Mouse (Mus musculus): Measurements from ENCODE around the gene Ano10. TPM values are rescaled to one million over a fixed set of nuclear protein-coding genes. Genes with fewer than 3 reads are reported as not detected.
"Not testable (repeated sequence)": the region's sequence is repeated elsewhere in the genome, so short reads cannot be mapped to it uniquely, and the experiment has no call there.

Ano10 gene
- polyA plus RNA-seq, 1 experiment: 3.2 TPM

- H3K27me3 ChIP-seq (replicated peaks): peaks cover 14% of the 10 kb centered on the region
- H3K4me1 ChIP-seq: peaks cover 14% of the 10 kb centered on the region
- TF ChIP-seq GATA1 (IDR thresholded peaks at IDR 0.05; ENCODE audit: borderline replicate concordance, low read length) (no peak), FLI1 (IDR thresholded peaks at IDR 0.05; ENCODE audit: low read length) (no peak)
Observed at GRCm38 (mm10) chr9:122315501-122315900, 21.3 kb upstream of the Ano10 start.

GRCm38 (mm10) chr9:122314942-122315341, 20.7 kb upstream of the Ano10 start:
- no peak for TF ChIP-seq GATA1 (IDR thresholded peaks at IDR 0.05; ENCODE audit: borderline replicate concordance, low read length)
- no peak for TF ChIP-seq FLI1 (IDR thresholded peaks at IDR 0.05; ENCODE audit: low read length)
- Histone ChIP-seq H3K4me1 (peaks cover 18% of the 10 kb centered on the region), H3K9me3 (peaks cover 9% of the 10 kb centered on the region; the same call in 1 of the 2 replicates), H3K27me3 (replicated peaks) (peaks cover 14% of the 10 kb centered on the region), H3K4me3 (replicated peaks) (no peak overlapping the region), H3K36me3 (replicated peaks; ENCODE audit: low read length) (no peaks in the 10 kb centered on the region)

More at GRCm38 (mm10) chr9:122315501-122315900, 21.3 kb upstream of the Ano10 start:
- Histone ChIP-seq H3K4me3 (replicated peaks) (no peak overlapping the region), H3K9me3 (peaks cover 14% of the 10 kb centered on the region), H3K36me3 (replicated peaks; ENCODE audit: low read length) (no peaks in the 10 kb centered on the region)

DNA sequence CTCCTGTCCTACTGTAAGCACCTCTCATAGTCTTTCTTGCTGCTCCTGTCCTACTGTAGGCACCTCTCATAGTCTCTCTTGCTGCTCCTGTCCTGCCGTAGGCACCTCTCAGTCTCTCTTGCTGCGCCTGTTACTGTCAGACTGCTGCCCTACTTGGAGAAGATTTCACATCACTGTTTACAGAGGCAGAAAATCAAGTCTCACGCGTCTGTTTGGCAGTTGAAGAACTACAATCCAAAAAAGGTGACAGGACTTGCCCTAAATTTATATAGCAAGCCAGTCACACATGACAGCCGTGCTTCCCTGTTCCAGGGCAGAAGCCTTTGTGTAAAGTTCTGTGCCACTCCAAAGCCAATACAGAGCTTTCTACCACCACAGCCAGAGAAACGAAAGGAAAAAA, 20.2 kb upstream of the Ano10 start:
- TF ChIP-seq FLI1 (IDR thresholded peaks at IDR 0.05; ENCODE audit: low read length): no peak
- no peak for TF ChIP-seq GATA1 (IDR thresholded peaks at IDR 0.05; ENCODE audit: borderline replicate concordance, low read length)
- no peaks in the 10 kb centered on the region for H3K36me3 ChIP-seq (replicated peaks; ENCODE audit: low read length)
- 0 out of 2 replicates have a peak, but pooled peaks cover 5% of the 10 kb centered on the region for H3K9me3 ChIP-seq
- H3K4me3 ChIP-seq (replicated peaks): no peak overlapping the region
- H3K27me3 ChIP-seq (replicated peaks): peaks cover 18% of the 10 kb centered on the region
- peaks cover 21% of the 10 kb centered on the region for H3K4me1 ChIP-seq

DNA sequence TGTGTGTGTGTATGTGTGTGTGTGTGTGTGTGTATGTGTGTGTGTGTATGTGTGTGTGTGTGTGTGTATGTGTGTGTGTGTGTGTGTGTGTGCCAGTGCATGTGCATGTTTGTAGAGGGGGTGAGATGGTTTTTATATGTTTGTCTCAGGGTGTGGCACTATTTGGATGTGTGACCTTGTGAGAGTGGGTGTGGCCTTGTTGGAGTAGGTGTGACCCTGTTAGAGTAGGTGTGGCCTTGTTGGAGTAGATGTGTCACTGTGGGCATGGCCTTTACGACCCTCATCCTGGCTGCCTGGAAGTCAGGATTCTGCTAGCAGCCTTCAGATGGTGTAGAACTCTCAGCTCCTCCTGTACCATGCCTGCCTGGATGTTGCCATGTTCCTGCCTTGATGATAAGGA, 18.9 kb upstream of the Ano10 start:
- H3K27me3 ChIP-seq (replicated peaks): peaks cover 20% of the 10 kb centered on the region
- not testable (repeated sequence) for H3K9me3 ChIP-seq; H3K4me3 ChIP-seq (replicated peaks); H3K36me3 ChIP-seq (replicated peaks; ENCODE audit: low read length)
- H3K4me1 ChIP-seq: peaks cover 23% of the 10 kb centered on the region

- Histone ChIP-seq H3K4me3 (replicated peaks) (no peak overlapping the region), H3K9me3 (no peaks in the 10 kb centered on the region), H3K27me3 (replicated peaks) (peaks cover 17% of the 10 kb centered on the region), H3K36me3 (replicated peaks; ENCODE audit: low read length) (no peaks in the 10 kb centered on the region), H3K4me1 (peaks cover 23% of the 10 kb centered on the region)
- no peak for TF ChIP-seq FLI1 (IDR thresholded peaks at IDR 0.05; ENCODE audit: low read length)
- no peak for TF ChIP-seq GATA1 (IDR thresholded peaks at IDR 0.05; ENCODE audit: borderline replicate concordance, low read length)
Observed at GRCm38 (mm10) chr9:122312296-122312990, 18.2 kb upstream of the Ano10 start.

GRCm38 (mm10) chr9:122311051-122311760, 17.0 kb upstream of the Ano10 start:
- peak overlapping the region; percentile 92 for H3K4me3 ChIP-seq (replicated peaks)
- H3K9me3 ChIP-seq: no peaks in the 10 kb centered on the region
- peaks cover 16% of the 10 kb centered on the region for H3K27me3 ChIP-seq (replicated peaks)
- H3K4me1 ChIP-seq: peaks cover 23% of the 10 kb centered on the region
- no peak for TF ChIP-seq GATA1 (IDR thresholded peaks at IDR 0.05; ENCODE audit: borderline replicate concordance, low read length)
- TF ChIP-seq FLI1 (IDR thresholded peaks at IDR 0.05; ENCODE audit: low read length): no peak
- H3K36me3 ChIP-seq (replicated peaks; ENCODE audit: low read length): no peaks in the 10 kb centered on the region

DNA sequence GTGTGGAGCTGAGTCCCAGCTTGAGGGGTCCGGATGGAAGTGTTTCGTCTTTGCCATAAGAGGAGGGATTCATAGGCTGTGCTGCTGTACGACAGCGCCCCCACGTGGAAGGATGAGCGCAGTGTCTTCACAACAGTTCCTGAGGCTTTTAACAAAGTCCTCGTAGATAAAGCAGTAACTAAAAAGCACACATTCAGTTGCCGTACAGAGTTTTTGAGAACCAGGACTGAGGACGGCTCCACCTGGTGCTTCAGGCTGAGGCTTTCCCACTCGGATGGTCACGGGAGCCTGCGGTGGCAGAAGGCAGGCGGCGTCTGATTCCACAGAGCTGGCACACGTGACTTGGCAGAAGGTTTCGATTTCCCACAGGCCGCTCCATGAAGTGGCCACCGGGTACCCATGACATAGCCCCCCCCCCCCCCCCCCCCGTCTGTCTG, 16.4 kb upstream of the Ano10 start:
- H3K4me1 ChIP-seq: peaks cover 23% of the 10 kb centered on the region
- H3K36me3 ChIP-seq (replicated peaks; ENCODE audit: low read length): no peaks in the 10 kb centered on the region
- peak overlapping the region; percentile 92 for H3K4me3 ChIP-seq (replicated peaks)
- TF ChIP-seq GATA1 (IDR thresholded peaks at IDR 0.05; ENCODE audit: borderline replicate concordance, low read length): no peak
- TF ChIP-seq FLI1 (IDR thresholded peaks at IDR 0.05; ENCODE audit: low read length): no peak
- no peaks in the 10 kb centered on the region for H3K9me3 ChIP-seq
- H3K27me3 ChIP-seq (replicated peaks): peaks cover 16% of the 10 kb centered on the region

DNA sequence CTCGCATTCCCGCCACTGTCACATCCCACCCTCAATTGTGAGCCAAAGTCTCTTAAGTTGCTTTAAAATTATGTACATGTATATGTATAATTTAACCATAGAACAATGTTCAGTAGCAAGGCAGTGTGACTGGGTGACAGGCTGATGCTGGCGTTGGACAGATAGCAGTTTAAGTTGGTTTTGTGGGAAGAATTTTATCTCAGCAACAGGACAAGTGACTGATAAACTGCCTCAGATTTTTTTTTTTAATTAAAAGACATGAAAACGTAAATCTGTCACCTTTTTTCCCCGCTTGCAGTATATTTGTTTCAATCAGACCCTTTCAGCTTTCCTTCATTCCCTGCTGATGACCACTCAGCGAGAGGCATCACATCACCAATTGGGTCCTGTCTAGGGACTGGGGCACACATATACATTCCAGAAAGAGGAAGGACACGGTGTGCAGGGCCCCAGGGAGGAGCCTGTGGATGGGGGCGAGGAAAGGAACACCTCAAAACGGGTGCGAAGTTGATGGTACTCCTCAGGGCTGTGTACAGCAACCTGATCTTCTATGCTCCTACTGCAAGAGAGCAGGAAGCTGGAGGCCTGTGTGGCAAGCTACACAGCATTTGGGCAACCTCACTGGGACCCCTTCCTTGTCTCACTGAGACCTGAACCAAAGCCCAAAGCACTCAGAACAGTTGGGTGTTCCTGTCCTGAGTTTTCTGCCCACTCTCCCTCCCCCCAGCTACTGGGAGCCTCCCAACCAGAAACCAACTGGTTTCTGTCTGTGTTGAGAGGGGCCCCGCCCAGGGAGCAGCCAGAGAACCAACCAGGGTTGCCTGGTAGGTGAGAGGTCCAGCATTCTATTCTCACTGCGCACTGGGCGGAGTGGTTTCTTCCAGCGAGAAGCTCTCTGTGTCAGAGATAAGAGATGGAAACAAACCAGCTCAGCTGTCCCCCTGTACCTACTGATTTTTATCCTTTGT, 15.1 kb upstream of the Ano10 start:
- TF ChIP-seq GATA1 (IDR thresholded peaks at IDR 0.05; ENCODE audit: borderline replicate concordance, low read length) (no peak), FLI1 (IDR thresholded peaks at IDR 0.05; ENCODE audit: low read length) (no peak)
- Histone ChIP-seq H3K4me1 (peaks cover 26% of the 10 kb centered on the region), H3K9me3 (no peaks in the 10 kb centered on the region), H3K27me3 (replicated peaks) (peaks cover 20% of the 10 kb centered on the region), H3K4me3 (replicated peaks) (no peak overlapping the region), H3K36me3 (replicated peaks; ENCODE audit: low read length) (no peaks in the 10 kb centered on the region)

- Histone ChIP-seq H3K9me3 (no peaks in the 10 kb centered on the region), H3K36me3 (replicated peaks; ENCODE audit: low read length) (no peaks in the 10 kb centered on the region), H3K4me3 (replicated peaks) (no peak overlapping the region), H3K27me3 (replicated peaks) (peaks cover 18% of the 10 kb centered on the region), H3K4me1 (peaks cover 11% of the 10 kb centered on the region)
- TF ChIP-seq GATA1 (IDR thresholded peaks at IDR 0.05; ENCODE audit: borderline replicate concordance, low read length): no peak
- TF ChIP-seq FLI1 (IDR thresholded peaks at IDR 0.05; ENCODE audit: low read length): no peak
Observed at GRCm38 (mm10) chr9:122305302-122305701, 11.1 kb upstream of the Ano10 start.

Data from megakaryocyte, embryonic 14.5 days (primary cell).